Mouse (Mus musculus): Measurements from ENCODE around the gene Eefsec.
A peak's percentile ranks its signal among the peaks of the same experiment; 100 is the strongest.

Eefsec gene

GRCm38 (mm10) chr6:88266055-88266454 is 180.3 kb downstream of the Eefsec start:
- no peak for DNase-seq (ENCODE audit: low read depth, low spot score)

DNA sequence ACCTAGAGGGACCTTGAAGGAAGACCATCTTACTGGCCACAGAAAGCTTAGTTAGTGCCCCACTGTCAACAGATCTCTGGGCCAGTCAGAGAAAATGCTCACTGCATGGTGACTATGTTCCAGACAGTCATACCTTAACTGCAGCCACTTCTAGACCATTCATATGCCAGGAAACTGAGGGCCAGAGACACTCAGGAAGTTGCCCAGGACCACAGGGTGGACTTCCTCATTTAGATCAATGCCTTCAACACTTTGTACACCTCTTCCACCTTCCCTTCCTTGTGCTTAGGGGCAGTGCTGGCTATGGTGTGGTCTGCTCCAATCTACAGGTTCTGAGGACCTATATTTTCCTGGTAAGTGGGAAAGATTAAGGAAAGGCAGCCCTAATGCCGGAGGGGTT is 181.0 kb downstream of the Eefsec start:
- DNase-seq (ENCODE audit: low read depth, low spot score) = no peak

DNA sequence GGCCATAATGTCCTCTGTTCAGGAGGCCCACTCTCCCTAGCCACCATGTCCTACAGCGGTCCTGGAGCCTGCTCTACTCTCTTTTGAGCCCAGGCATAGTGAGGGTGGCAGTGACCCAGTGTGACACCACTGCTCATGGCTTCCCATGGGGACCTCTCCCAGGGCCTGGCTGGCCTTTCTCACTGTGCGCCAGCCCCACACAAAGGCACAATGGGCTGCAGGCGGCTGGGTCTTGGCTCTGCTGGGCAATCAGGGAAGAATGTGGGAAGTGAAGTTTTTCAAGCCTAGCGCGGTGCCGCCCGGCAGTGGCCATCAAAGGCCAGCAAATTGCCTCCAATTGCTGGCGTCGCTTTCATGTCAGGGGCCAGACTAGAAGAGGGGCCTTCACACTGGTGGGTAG is 184.2 kb downstream of the Eefsec start:
- peak; percentile 23 for DNase-seq (ENCODE audit: low read depth, low spot score)

- DNase-seq (ENCODE audit: low read depth, low spot score) = no peak
Observed at GRCm38 (mm10) chr6:88260645-88261044, 185.7 kb downstream of the Eefsec start.

- no peak for DNase-seq (ENCODE audit: low read depth, low spot score)
Observed at GRCm38 (mm10) chr6:88259621-88260020, 186.7 kb downstream of the Eefsec start.

GRCm38 (mm10) chr6:88255435-88255834 is 190.9 kb downstream of the Eefsec start:
- no peak for DNase-seq (ENCODE audit: low read depth, low spot score)

GRCm38 (mm10) chr6:88254082-88254481 is 192.3 kb downstream of the Eefsec start:
- no peak for DNase-seq (ENCODE audit: low read depth, low spot score)

DNA sequence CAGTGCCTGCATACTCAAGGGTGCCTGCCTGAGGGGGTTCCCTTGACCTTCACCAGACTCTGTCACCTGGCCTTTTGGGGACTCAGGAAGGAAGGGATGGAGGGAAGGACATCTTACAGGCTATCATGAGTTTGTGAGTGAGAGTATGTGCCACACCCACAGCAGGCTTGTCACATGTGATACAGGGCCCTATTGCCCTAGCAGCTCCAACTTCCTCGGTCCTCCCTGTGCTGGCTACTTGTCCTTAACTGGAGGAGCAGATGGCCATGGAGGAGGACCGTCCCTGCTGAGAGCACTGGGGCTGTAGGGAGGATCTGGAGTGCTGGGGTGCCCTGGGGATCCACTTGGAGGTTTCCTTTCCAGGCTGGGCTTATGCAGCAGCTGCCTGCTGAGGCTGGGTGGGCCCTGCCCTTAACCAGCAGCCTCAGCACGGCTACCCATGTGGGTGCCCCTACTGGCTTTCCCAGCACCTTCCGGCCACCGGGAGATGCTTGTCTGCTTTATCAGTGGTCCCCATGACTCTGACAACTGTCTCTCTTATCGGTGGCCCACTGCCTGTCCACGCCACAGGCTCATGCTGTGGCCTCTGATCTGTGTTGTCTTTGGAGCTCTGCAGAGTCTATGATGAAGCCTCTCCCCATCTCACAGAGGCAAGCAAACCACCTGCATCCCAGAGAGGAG is 194.4 kb downstream of the Eefsec start:
- no peak for DNase-seq (ENCODE audit: low read depth, low spot score)

DNA sequence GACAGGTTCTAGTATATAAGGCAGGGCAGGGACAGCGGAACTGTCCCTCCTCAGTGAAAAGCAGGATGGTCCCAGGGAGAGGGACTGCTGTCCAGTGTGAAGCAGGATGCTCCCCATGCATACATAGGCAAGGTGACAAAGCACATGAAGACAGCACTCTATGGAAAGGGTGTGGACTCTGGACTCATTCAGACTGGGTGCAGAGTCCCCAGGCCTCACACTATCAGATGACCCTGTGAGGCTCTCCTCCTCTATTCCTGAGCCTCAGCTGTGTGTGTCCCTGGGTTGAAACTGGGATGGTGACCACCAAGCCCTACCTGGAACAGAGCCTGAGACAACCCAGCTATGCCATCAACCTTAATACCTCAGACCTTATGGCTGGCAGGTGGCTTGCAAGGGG is 194.9 kb downstream of the Eefsec start:
- DNase-seq (ENCODE audit: low read depth, low spot score) = no peak

- DNase-seq (ENCODE audit: low read depth, low spot score) = no peak
Observed at GRCm38 (mm10) chr6:88249231-88249630, 197.1 kb downstream of the Eefsec start.

GRCm38 (mm10) chr6:88242604-88243003 is 203.7 kb downstream of the Eefsec start:
- peak; percentile 60 for DNase-seq (ENCODE audit: low read depth, low spot score)

- DNase-seq (ENCODE audit: low read depth, low spot score) = no peak
Observed at GRCm38 (mm10) chr6:88236513-88236912, 209.8 kb downstream of the Eefsec start.

GRCm38 (mm10) chr6:88235983-88236382 is 210.4 kb downstream of the Eefsec start:
- no peak for DNase-seq (ENCODE audit: low read depth, low spot score)

DNA sequence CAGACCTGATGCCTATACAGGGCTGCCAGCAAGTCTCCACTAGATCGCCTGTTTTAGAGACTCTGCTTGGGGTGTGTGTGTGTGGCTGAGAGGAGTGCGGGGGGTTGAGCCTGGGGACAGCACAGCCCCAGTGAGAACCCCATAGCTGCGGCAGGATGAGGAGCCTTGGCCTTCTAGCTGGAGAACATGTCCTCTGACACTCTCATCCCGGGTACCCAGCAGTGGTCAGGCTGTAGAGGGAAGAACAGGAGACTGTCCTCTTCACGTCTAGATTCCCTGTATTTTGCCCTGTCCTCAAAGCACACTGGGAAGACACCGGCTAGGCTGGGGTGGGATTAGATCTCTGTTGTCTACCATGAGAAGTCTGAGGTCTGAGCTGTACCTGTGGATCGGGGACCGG is 210.9 kb downstream of the Eefsec start:
- DNase-seq (ENCODE audit: low read depth, low spot score) = no peak

- DNase-seq (ENCODE audit: low read depth, low spot score) = no peak
Observed at GRCm38 (mm10) chr6:88233996-88234395, 212.3 kb downstream of the Eefsec start.

- no peak for DNase-seq (ENCODE audit: low read depth, low spot score)
Observed at GRCm38 (mm10) chr6:88232221-88232620, 214.1 kb downstream of the Eefsec start.

GRCm38 (mm10) chr6:88231821-88232220 is 214.5 kb downstream of the Eefsec start:
- DNase-seq (ENCODE audit: low read depth, low spot score) = no peak

DNA sequence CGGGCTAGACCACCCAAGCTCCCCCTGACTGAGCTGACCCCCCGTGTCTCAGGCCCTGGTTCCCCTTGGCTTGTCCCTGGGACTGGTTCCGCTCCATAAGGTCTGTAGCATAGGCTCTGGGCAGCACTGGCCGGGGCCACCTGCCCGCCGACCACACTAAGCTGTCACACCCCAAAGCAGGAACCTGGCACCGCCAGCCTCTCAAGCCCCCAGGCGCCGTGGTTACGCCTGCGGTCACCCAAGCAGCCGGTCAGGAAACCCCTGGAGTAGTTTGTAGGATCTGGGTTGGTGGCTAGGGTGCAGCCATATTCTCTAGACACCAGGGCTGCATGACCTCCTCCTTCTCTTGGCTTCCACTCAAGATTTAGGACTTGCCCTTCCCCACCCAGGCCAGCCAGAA is 217.1 kb downstream of the Eefsec start:
- DNase-seq (ENCODE audit: low read depth, low spot score) = no peak

GRCm38 (mm10) chr6:88227537-88227936 is 218.8 kb downstream of the Eefsec start:
- no peak for DNase-seq (ENCODE audit: low read depth, low spot score)

- DNase-seq (ENCODE audit: low read depth, low spot score) = no peak
Observed at GRCm38 (mm10) chr6:88226570-88226994, 219.8 kb downstream of the Eefsec start.

DNA sequence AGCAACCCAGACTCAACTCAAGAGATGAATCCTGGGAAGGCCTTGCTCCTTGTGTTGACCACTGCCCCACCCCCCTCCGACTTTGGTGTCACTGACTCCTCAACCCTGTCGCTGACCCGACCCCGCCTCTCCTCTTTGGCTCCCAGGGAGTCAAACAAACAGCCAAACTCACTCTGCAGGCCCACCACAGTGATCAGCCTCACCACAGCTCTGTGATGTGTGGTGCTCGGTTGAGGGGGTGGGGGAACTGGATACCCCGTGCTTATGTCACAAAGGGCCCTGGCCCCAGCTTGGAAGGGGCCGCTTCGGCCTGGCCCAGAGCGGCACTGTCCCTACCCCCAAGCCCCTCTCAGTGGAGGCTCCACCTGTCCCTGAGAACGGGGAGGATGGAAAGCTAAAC is 224.4 kb downstream of the Eefsec start, which contains the start of gene Dnajb8:
TSS of gene Dnajb8 (plus strand) at position 301 of the 400 bp plus-strand sequence.
- no peak for DNase-seq (ENCODE audit: low read depth, low spot score)

DNA sequence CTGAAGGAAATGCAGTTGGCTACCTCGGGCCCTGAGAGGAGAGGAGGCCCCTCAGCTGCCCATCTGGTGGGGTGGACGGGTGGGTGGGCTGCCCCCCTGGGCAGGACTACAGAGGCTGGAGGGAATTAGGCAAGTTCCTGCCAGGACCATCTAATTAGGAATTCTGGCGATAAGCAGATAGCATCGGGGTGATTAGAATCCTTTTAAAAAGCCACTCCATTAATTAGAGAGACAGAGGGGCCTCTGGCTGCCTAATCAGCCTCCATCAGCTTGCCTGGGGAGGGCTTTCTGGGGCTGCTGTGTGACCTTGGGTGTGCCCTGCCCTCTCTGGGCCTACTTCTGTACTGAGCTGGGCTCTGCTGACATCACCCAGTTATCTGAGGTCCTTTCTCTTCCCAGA is 227.2 kb downstream of the Eefsec start:
- no peak for DNase-seq (ENCODE audit: low read depth, low spot score)

- DNase-seq (ENCODE audit: low read depth, low spot score) = no peak
Observed at GRCm38 (mm10) chr6:88216199-88216598, 230.1 kb downstream of the Eefsec start.

DNA sequence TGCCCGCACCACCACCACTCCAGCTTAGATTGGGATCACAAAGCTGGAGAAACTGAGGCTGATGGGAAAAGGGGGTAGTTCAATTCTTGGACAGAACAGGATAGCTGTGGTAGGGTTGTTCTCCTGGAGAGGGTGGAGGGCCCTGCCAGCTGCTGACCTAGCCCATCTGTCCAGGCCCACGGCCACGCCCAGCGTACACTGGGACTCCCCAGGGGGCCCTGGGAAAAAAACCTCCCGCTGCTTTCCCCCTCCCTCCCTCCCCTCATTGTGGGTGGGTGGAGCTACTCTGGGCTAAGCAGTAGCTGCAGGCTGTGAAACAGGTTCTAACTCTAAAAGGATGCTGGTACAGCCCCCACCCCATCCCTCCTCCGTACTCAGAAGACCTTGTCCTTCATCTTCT is 230.5 kb downstream of the Eefsec start:
- DNase-seq (ENCODE audit: low read depth, low spot score) = no peak

Data from forelimb bud, embryonic 11.5 days (tissue).